Mouse (Mus musculus): ENCODE measurements around the gene Fam206a.

DNA sequence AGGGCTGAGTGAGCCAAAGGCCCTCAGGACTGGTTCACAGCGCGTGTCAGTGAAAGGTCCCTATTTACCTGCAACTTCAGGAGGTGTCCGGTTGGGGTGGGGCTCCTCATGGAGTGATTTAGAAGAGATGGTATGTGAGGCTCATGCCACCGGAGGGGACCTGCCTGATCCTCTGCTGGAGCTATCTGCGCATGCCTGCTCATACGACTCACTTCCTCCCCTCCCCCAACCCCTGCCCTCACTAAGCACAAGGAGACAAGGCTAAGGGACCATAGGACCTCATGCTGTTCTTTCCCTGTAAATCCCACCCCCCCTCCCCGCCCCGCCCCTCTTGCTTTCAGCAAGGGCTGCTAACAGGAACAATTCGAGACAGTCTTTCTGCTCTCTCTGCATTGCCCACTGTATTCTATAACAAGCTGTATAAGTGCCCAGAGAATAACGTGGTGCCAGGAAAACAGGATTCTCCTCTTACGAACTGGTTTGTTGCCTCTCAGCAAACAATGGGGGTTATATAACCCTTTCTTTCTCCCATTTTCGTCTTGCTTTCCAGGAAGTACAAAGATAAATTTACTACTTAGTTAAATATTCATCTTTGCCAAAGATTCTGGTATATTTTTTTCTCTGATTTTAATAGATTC lies 43.9 kb downstream of the Fam206a start:
- no peak for TF ChIP-seq CTCF (IDR thresholded peaks at IDR 0.05; ENCODE audit: control insufficient read depth, insufficient read depth, low read length)
- no peak for TF ChIP-seq POLR2A (IDR thresholded peaks at IDR 0.05; ENCODE audit: borderline replicate concordance, control insufficient read depth, low read depth, low read length)
